23 mouse cellular contexts compared by ENCODE assay signal in the genomic region with DNA sequence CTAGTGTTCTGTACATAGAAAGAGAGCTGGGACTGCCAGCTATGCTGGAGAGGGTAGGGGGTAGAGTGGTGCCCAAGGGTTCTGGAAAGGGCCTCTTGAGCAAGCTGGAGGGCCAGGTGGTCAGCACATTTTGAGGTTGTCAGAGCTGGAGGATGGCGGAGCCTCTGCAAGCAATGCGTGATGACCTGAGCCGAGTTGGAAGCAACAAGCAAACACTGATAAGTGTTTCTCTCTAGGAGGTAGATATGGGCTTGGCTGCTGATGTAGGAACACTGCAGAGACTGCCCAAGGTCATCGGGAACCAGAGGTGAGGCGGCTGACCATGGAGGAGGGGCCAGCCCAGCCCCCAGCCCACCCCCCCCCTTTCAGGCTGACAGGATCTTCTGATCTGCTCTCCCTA. TPM values are rescaled to one million over a fixed set of nuclear protein-coding genes. Genes with fewer than 3 reads are reported as not detected.
DNase-seq lines count a peak whose midpoint lies in the region; ATAC-seq and TF ChIP-seq lines count a peak whose summit lies in the region.
"Had no signal": no experiment of that assay in that cellular context is flagged by ENCODE, and none has a peak within 500 bp of the region (broad histone marks: within the 10 kb centered on the region; RNA-seq: fewer than 3 reads in every experiment).

No protein-coding gene starts in this region.

- DNase-seq in heart, adult 9 months (ENCODE audit: low spot score in 2 of 2): peak; percentile 61 to 65
- no peak for DNase-seq in heart, adult 8-10 months (ENCODE audit: low spot score)
- no peak for DNase-seq in spleen, adult 18-20 months
- no peak for DNase-seq in testis, postnatal 10 days (ENCODE audit: low spot score)
- DNase-seq: adrenal gland, postnatal 36 days; cerebellum, adult 2 months; kidney, adult 9 months; liver, postnatal 0 days; lung, postnatal 14 days; right cerebral cortex, postnatal 14 days; thymus, postnatal 14 days had no signal

- peaks cover 5% of the 10 kb centered on the region for H3K9me3 ChIP-seq in E14TG2a.4 (ENCODE audit: low read length)
- H3K9me3 ChIP-seq in heart, embryonic 15.5 days (replicated peaks): no peaks in the 10 kb centered on the region
- H3K9me3 ChIP-seq: forebrain, embryonic 12.5 days; heart, embryonic 13.5 days; limb, embryonic 15.5 days had no signal

- peaks cover 37% of the 10 kb centered on the region for H3K4me1 ChIP-seq in E14TG2a.4 (replicated peaks; ENCODE audit: low read depth, low read length)
- peaks cover 29% of the 10 kb centered on the region for H3K4me1 ChIP-seq in heart, embryonic 15.5 days (replicated peaks)
- H3K4me1 ChIP-seq in small intestine, adult 2 months (ENCODE audit: control insufficient read depth, insufficient read depth, insufficient read length, low read length): peaks cover 26% of the 10 kb centered on the region

- H3K27ac ChIP-seq in heart, embryonic 15.5 days: peak overlapping the region; percentile 26; the same call in 1 of the 2 replicates
- H3K27ac ChIP-seq in small intestine, adult 2 months (ENCODE audit: insufficient read depth, low read depth, low read length): peak overlapping the region; percentile 99
- H3K27ac ChIP-seq: embryonic facial prominence, embryonic 10.5 days; forebrain, embryonic 12.5 days; heart, embryonic 13.5 days; limb, embryonic 15.5 days had no signal

- 0 out of 2 replicates have a peak, but pooled peaks cover 5% of the 10 kb centered on the region for H3K27me3 ChIP-seq in E14TG2a.4 (ENCODE audit: insufficient read depth, low read length)
- H3K27me3 ChIP-seq in heart, embryonic 15.5 days: no peaks in the 10 kb centered on the region
- H3K27me3 ChIP-seq in small intestine, adult 2 months (ENCODE audit: control insufficient read depth, insufficient read depth, low read length): no peaks in the 10 kb centered on the region
- H3K27me3 ChIP-seq: CH12.LX; forebrain, embryonic 12.5 days; heart, embryonic 13.5 days; limb, embryonic 15.5 days had no signal

- TF ChIP-seq POLR2A in small intestine, adult 2 months (IDR thresholded peaks at IDR 0.05; ENCODE audit: low read depth, low read length): no peak

- peaks cover 48% of the 10 kb centered on the region for H3K36me3 ChIP-seq in E14TG2a.4 (ENCODE audit: insufficient read depth, low read length)
- peaks cover 19% of the 10 kb centered on the region for H3K36me3 ChIP-seq in heart, embryonic 15.5 days
- peaks cover 21% of the 10 kb centered on the region for H3K36me3 ChIP-seq in small intestine, adult 2 months (ENCODE audit: control insufficient read depth, insufficient read depth, low read length)

- WGBS in heart, embryonic 15.5 days: 48% methylated on average over 5 of the region's 5 CpGs
- WGBS in small intestine, adult 2 months: 31% methylated on average over 5 of the region's 5 CpGs

- ATAC-seq in heart, embryonic 15.5 days (replicated peaks; ENCODE audit: insufficient number of reproducible peaks, insufficient read depth, low FRiP score, low read depth): no peak; the same call in 1 of the 2 replicates
- ATAC-seq: liver, postnatal 0 days had no signal

- no peak overlapping the region for H3K4me2 ChIP-seq in heart, embryonic 15.5 days
- H3K4me2 ChIP-seq: forebrain, embryonic 12.5 days; heart, embryonic 13.5 days; limb, embryonic 15.5 days had no signal

- H3K4me3 ChIP-seq in E14TG2a.4 (replicated peaks; ENCODE audit: low read length): peak overlapping the region; percentile 58
- no peak overlapping the region for H3K4me3 ChIP-seq in heart, embryonic 15.5 days
- H3K4me3 ChIP-seq in small intestine, adult 2 months (ENCODE audit: low read depth, low read length): peak overlapping the region; percentile 47
- H3K4me3 ChIP-seq: embryonic facial prominence, embryonic 10.5 days; forebrain, embryonic 12.5 days; heart, embryonic 13.5 days; limb, embryonic 15.5 days had no signal

- H3K9ac ChIP-seq in heart, embryonic 15.5 days: no peak overlapping the region
- H3K9ac ChIP-seq: forebrain, embryonic 12.5 days; heart, embryonic 13.5 days; limb, embryonic 15.5 days; liver, postnatal 0 days had no signal

- no peak for TF ChIP-seq CTCF in E14TG2a.4 (conservative IDR thresholded peaks at IDR 0.05; ENCODE audit: low read length)
- TF ChIP-seq CTCF in small intestine, adult 2 months (IDR thresholded peaks at IDR 0.05; ENCODE audit: extremely low read depth, insufficient read length, insufficient replicate concordance, low read depth, low read length): no peak

RNA-seq across cellular contexts. Expression of a gene that starts 2.7 kb away (rescaled TPM):
- 10 to 100 TPM; 17.3 to 32.1 (median 24.6) TPM for total RNA-seq in heart, adult 8-10 months (2022)
- 8.2 and 9.1 TPM in 2 replicates for polyA plus RNA-seq in heart, embryonic 15.5 days (2015; fragmentation: Nextera tagmentation; extraction: Ambion mirVana)
- polyA plus RNA-seq in small intestine, adult 2 months (2012; rRNA removed): 1,096 and 2,780 TPM in 2 replicates

RNA-seq across cellular contexts. Expression of a gene that starts 6.0 kb away (rescaled TPM):
- total RNA-seq in heart, adult 8-10 months (2022): 1,000 to 10,000 TPM; 2,066 to 2,754 (median 2,219) TPM
- 224 and 234 TPM in 2 replicates for polyA plus RNA-seq in heart, embryonic 15.5 days (2015; fragmentation: Nextera tagmentation; extraction: Ambion mirVana)
- polyA plus RNA-seq in small intestine, adult 2 months (2012; rRNA removed): 201 and 291 TPM in 2 replicates

RNA-seq across cellular contexts. Expression of a gene that starts 22.6 kb away (rescaled TPM):
- 100 to 1,000 TPM; 185 to 230 (median 214) TPM for total RNA-seq in heart, adult 8-10 months (2022)
- 152 and 158 TPM in 2 replicates for polyA plus RNA-seq in heart, embryonic 15.5 days (2015; fragmentation: Nextera tagmentation; extraction: Ambion mirVana)
- 67.1 and 140 TPM in 2 replicates for polyA plus RNA-seq in small intestine, adult 2 months (2012; rRNA removed)

RNA-seq across cellular contexts. Expression of a gene that starts 32.7 kb away (rescaled TPM):
- total RNA-seq in heart, adult 8-10 months (2022): 1 to 10 TPM in 1 of 4 experiments, not detected in 3; 1.3 TPM
- 1.7 and 2.7 TPM in 2 replicates for polyA plus RNA-seq in heart, embryonic 15.5 days (2015; fragmentation: Nextera tagmentation; extraction: Ambion mirVana)
- 2.4 TPM in 1 of 2 replicates, not detected in the other for polyA plus RNA-seq in small intestine, adult 2 months (2012; rRNA removed)
- total RNA-seq: CH12.LX; gastrocnemius, adult 8-10 months; layer of hippocampus, postnatal 25 days; megakaryocyte-erythroid progenitor cell, adult 5-6 weeks; neutrophil, adult 5-6 weeks had no signal
- polyA plus RNA-seq: cerebellum, adult 2 months had no signal

RNA-seq across cellular contexts. Expression of a gene that starts 42.2 kb away (rescaled TPM):
- total RNA-seq in heart, adult 8-10 months (2022): 1 to 10 TPM; 1.4 to 3.0 (median 1.6) TPM
- polyA plus RNA-seq in heart, embryonic 15.5 days (2015; fragmentation: Nextera tagmentation; extraction: Ambion mirVana): 2.8 and 7.3 TPM in 2 replicates
- polyA plus RNA-seq in small intestine, adult 2 months (2012; rRNA removed): 4.4 and 7.1 TPM in 2 replicates

Comparison
In these comparisons a context has a peak if more than half of its experiments do, and no peak if none do; other contexts are left out.
1. DNase-seq: peak in heart, adult 9 months (2 of 2); none in heart, adult 8-10 months (single experiment), spleen, adult 18-20 months (0 of 2) and testis, postnatal 10 days (single experiment).
2. RNA of a gene that starts 2.7 kb away (polyA plus RNA-seq): 1,096 to 2,780 TPM in small intestine, adult 2 months; 8.2 to 9.1 TPM in heart, embryonic 15.5 days; every median in the first group is over 100 times any median in the second.